In the genomic region with DNA sequence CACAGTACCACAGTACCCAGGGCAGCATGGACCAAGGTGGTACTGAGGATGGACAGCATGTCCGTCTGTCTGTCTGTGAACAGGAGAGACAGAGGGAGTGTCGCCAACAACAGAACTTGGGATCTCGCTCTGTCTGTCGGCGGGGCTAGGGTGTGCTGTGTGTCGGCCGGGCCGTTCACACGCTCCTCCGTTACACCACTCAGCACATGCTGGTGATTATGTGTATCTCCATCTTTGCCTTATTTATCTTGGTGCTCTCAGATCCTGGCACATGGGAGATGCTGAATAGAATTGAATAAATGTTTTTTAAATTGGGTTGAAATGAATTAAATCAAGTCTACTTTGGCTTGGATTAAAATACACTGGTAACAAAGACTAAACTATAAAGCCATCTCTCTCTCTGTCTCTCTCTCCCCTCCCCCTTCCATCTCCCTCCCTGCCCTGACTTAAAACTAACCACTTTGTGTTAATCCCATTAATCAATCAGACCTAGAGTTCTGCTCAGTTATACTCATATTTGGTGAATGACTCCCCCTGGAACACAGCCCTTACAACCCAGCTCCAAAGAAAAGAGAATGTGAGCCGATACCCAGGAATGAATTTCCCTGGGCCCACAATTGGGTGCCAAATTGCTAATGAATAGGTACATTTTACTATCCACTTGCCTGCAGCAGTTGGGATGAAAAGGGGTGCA, we compare ENCODE assay signal across 18 mouse cellular contexts. TPM values are rescaled to one million over a fixed set of nuclear protein-coding genes. Genes with fewer than 3 reads are reported as not detected.
DNase-seq lines count a peak whose midpoint lies in the region; ATAC-seq and TF ChIP-seq lines count a peak whose summit lies in the region.
"Had no signal": no experiment of that assay in that cellular context is flagged by ENCODE, and none has a peak within 500 bp of the region (broad histone marks: within the 10 kb centered on the region; RNA-seq: fewer than 3 reads in every experiment).

No protein-coding gene starts in this region.

- no peak overlapping the region for H3K9ac ChIP-seq in forebrain, embryonic 14.5 days (ENCODE audit: low read length)
- H3K9ac ChIP-seq in forebrain, embryonic 11.5 days (ENCODE audit: low read length) = no peak overlapping the region
- H3K9ac ChIP-seq in lung, embryonic 15.5 days = no peak overlapping the region
- no peak overlapping the region for H3K9ac ChIP-seq in lung, postnatal 0 days (replicated peaks; ENCODE audit: low read depth)
- H3K9ac ChIP-seq in forebrain, embryonic 16.5 days (replicated peaks; ENCODE audit: low read depth, low read length) = peak overlapping the region; percentile 17; the same call in 1 of the 2 replicates
- H3K9ac ChIP-seq in midbrain, postnatal 0 days (replicated peaks; ENCODE audit: low read length, poor library complexity, severe bottlenecking) = 0 out of 2 replicates have a peak overlapping the region, but pooled peaks have one; percentile 29
- H3K9ac ChIP-seq: liver, postnatal 0 days had no signal

- no peaks in the 10 kb centered on the region for H3K27me3 ChIP-seq in forebrain, embryonic 14.5 days (replicated peaks; ENCODE audit: control insufficient read depth, insufficient read depth, low read length)
- no peaks in the 10 kb centered on the region for H3K27me3 ChIP-seq in forebrain, embryonic 11.5 days (ENCODE audit: control insufficient read depth, insufficient read depth, low read length)
- H3K27me3 ChIP-seq in lung, embryonic 15.5 days = no peaks in the 10 kb centered on the region
- H3K27me3 ChIP-seq in lung, postnatal 0 days (replicated peaks; ENCODE audit: insufficient read depth, low read length) = no peaks in the 10 kb centered on the region
- no peaks in the 10 kb centered on the region for H3K27me3 ChIP-seq in forebrain, embryonic 16.5 days (replicated peaks; ENCODE audit: control insufficient read depth, insufficient read depth, low read length)
- no peaks in the 10 kb centered on the region for H3K27me3 ChIP-seq in midbrain, postnatal 0 days (ENCODE audit: insufficient read depth, low read length)

- 66% methylated on average over 11 of the region's 11 CpGs for WGBS in forebrain, embryonic 14.5 days
- 91% methylated on average over 11 of the region's 11 CpGs for WGBS in forebrain, embryonic 11.5 days
- 86% methylated on average over 11 of the region's 11 CpGs for WGBS in lung, embryonic 15.5 days
- WGBS in lung, postnatal 0 days = 85% methylated on average over 11 of the region's 11 CpGs
- 43% methylated on average over 11 of the region's 11 CpGs for WGBS in forebrain, embryonic 16.5 days
- 58% methylated on average over 11 of the region's 11 CpGs for WGBS in midbrain, postnatal 0 days

- TF ChIP-seq CTCF in lung, postnatal 0 days (IDR thresholded peaks at IDR 0.05) = no peak
- no peak for TF ChIP-seq CTCF in midbrain, postnatal 0 days (IDR thresholded peaks at IDR 0.05)

- peak; percentile 42 for DNase-seq in forebrain, embryonic 14.5 days (ENCODE audit: low spot score)
- no peak for DNase-seq in forebrain, embryonic 11.5 days (ENCODE audit: low spot score)
- no peak for DNase-seq in lung, postnatal 0 days (ENCODE audit: low spot score)
- no peak for DNase-seq in midbrain, postnatal 0 days (ENCODE audit: low spot score)
- DNase-seq in cerebellum, adult 9-10 months = no peak
- no peak for DNase-seq in adrenal gland, adult 2 months
- DNase-seq: adrenal gland, postnatal 14 days; cerebellum, adult 18-20 months; gastrocnemius, postnatal 25 days; heart, postnatal 14 days; kidney, adult 9 months; kidney, postnatal 4 days; liver, postnatal 0 days; right cerebral cortex, adult 18-20 months; thymus, postnatal 4 days had no signal

- no peaks in the 10 kb centered on the region for H3K36me3 ChIP-seq in forebrain, embryonic 14.5 days (ENCODE audit: control insufficient read depth, insufficient read depth, low read length)
- no peaks in the 10 kb centered on the region for H3K36me3 ChIP-seq in forebrain, embryonic 11.5 days (ENCODE audit: control insufficient read depth, insufficient read depth, low read length)
- H3K36me3 ChIP-seq in lung, embryonic 15.5 days = no peaks in the 10 kb centered on the region
- H3K36me3 ChIP-seq in lung, postnatal 0 days (ENCODE audit: insufficient read depth, low read length) = no peaks in the 10 kb centered on the region
- no peaks in the 10 kb centered on the region for H3K36me3 ChIP-seq in forebrain, embryonic 16.5 days (ENCODE audit: control insufficient read depth, insufficient read depth)
- no peaks in the 10 kb centered on the region for H3K36me3 ChIP-seq in midbrain, postnatal 0 days (ENCODE audit: insufficient read depth, low read length)
- H3K36me3 ChIP-seq: heart, embryonic 10.5 days had no signal

- H3K4me1 ChIP-seq in forebrain, embryonic 14.5 days (ENCODE audit: control insufficient read depth, insufficient read depth, low read length) = peaks cover 3% of the 10 kb centered on the region; the same call in 1 of the 2 replicates
- peaks cover 2% of the 10 kb centered on the region; the same call in 1 of the 2 replicates for H3K4me1 ChIP-seq in forebrain, embryonic 11.5 days (replicated peaks; ENCODE audit: control insufficient read depth, insufficient read depth, low read length)
- peaks cover 11% of the 10 kb centered on the region; the same call in 1 of the 2 replicates for H3K4me1 ChIP-seq in lung, embryonic 15.5 days
- H3K4me1 ChIP-seq in lung, postnatal 0 days (ENCODE audit: insufficient read depth, low read depth, low read length) = no peaks in the 10 kb centered on the region
- H3K4me1 ChIP-seq in forebrain, embryonic 16.5 days (replicated peaks; ENCODE audit: control insufficient read depth, insufficient read depth, low read length) = peaks cover 25% of the 10 kb centered on the region
- H3K4me1 ChIP-seq in midbrain, postnatal 0 days (ENCODE audit: insufficient read depth, low read length) = no peaks in the 10 kb centered on the region
- H3K4me1 ChIP-seq: heart, embryonic 10.5 days had no signal

- no peak overlapping the region; the same call in 1 of the 2 replicates for H3K27ac ChIP-seq in forebrain, embryonic 14.5 days (ENCODE audit: low read depth, low read length)
- no peak overlapping the region for H3K27ac ChIP-seq in forebrain, embryonic 11.5 days (ENCODE audit: low read depth, low read length)
- H3K27ac ChIP-seq in lung, embryonic 15.5 days = peak overlapping the region; percentile 56
- H3K27ac ChIP-seq in lung, postnatal 0 days (ENCODE audit: low read length) = no peak overlapping the region
- peak overlapping the region; percentile 82 for H3K27ac ChIP-seq in forebrain, embryonic 16.5 days (ENCODE audit: low read length)
- no peak overlapping the region for H3K27ac ChIP-seq in midbrain, postnatal 0 days (ENCODE audit: low read depth, low read length)
- H3K27ac ChIP-seq: heart, embryonic 10.5 days had no signal

- H3K4me2 ChIP-seq in forebrain, embryonic 14.5 days (ENCODE audit: low read length) = no peak overlapping the region
- H3K4me2 ChIP-seq in forebrain, embryonic 11.5 days (ENCODE audit: low read depth, low read length, severe bottlenecking) = no peak overlapping the region
- no peak overlapping the region; the same call in 1 of the 2 replicates for H3K4me2 ChIP-seq in lung, embryonic 15.5 days
- H3K4me2 ChIP-seq in lung, postnatal 0 days (replicated peaks; ENCODE audit: low read depth, low read length) = no peak overlapping the region
- H3K4me2 ChIP-seq in forebrain, embryonic 16.5 days (ENCODE audit: low read length) = peak overlapping the region; percentile 35
- no peak overlapping the region for H3K4me2 ChIP-seq in midbrain, postnatal 0 days (ENCODE audit: low read depth, low read length, poor library complexity, severe bottlenecking)

- H3K4me3 ChIP-seq in forebrain, embryonic 14.5 days (ENCODE audit: low read depth, low read length) = no peak overlapping the region
- H3K4me3 ChIP-seq in forebrain, embryonic 11.5 days (ENCODE audit: low read depth, low read length) = no peak overlapping the region
- H3K4me3 ChIP-seq in lung, embryonic 15.5 days = no peak overlapping the region
- H3K4me3 ChIP-seq in lung, postnatal 0 days (ENCODE audit: low read depth, low read length) = no peak overlapping the region
- no peak overlapping the region for H3K4me3 ChIP-seq in forebrain, embryonic 16.5 days (replicated peaks; ENCODE audit: low read length)
- no peak overlapping the region for H3K4me3 ChIP-seq in midbrain, postnatal 0 days (ENCODE audit: low read depth, low read length)
- H3K4me3 ChIP-seq: heart, embryonic 10.5 days had no signal

- ATAC-seq in forebrain, embryonic 14.5 days = peak; percentile 74
- no peak for ATAC-seq in forebrain, embryonic 11.5 days (replicated peaks; ENCODE audit: low FRiP score)
- ATAC-seq in lung, embryonic 15.5 days (ENCODE audit: borderline replicate concordance, extremely low read depth, low FRiP score, low TSS enrichment) = no peak
- ATAC-seq in lung, postnatal 0 days = no peak
- ATAC-seq in forebrain, embryonic 16.5 days = peak; percentile 88
- ATAC-seq in midbrain, postnatal 0 days (ENCODE audit: low FRiP score) = no peak
- ATAC-seq: liver, postnatal 0 days had no signal

- H3K9me3 ChIP-seq in forebrain, embryonic 14.5 days (replicated peaks; ENCODE audit: control insufficient read depth, low read length) = no peaks in the 10 kb centered on the region
- H3K9me3 ChIP-seq in forebrain, embryonic 11.5 days (ENCODE audit: control insufficient read depth, low read length) = no peaks in the 10 kb centered on the region
- no peaks in the 10 kb centered on the region for H3K9me3 ChIP-seq in lung, embryonic 15.5 days
- H3K9me3 ChIP-seq in lung, postnatal 0 days (ENCODE audit: low read length) = no peaks in the 10 kb centered on the region
- no peaks in the 10 kb centered on the region for H3K9me3 ChIP-seq in forebrain, embryonic 16.5 days (ENCODE audit: control insufficient read depth, low read length)
- H3K9me3 ChIP-seq in midbrain, postnatal 0 days (ENCODE audit: low read length) = no peaks in the 10 kb centered on the region
- H3K9me3 ChIP-seq: heart, embryonic 10.5 days had no signal

- TF ChIP-seq EP300 in lung, postnatal 0 days (IDR thresholded peaks at IDR 0.05) = no peak

RNA-seq across cellular contexts. Expression of a gene that starts 10.6 kb away (rescaled TPM):
- 0.75 and 1.0 TPM in 2 replicates for polyA plus RNA-seq in forebrain, embryonic 14.5 days (2014; fragmentation: Nextera tagmentation; extraction: Ambion mirVana)
- polyA plus RNA-seq in forebrain, embryonic 11.5 days (2014; fragmentation: Nextera tagmentation; extraction: Ambion mirVana) = 1.8 and 2.1 TPM in 2 replicates
- polyA plus RNA-seq in lung, embryonic 15.5 days (2015; fragmentation: Nextera tagmentation; extraction: Ambion mirVana) = 10.3 and 12.2 TPM in 2 replicates
- 13.2 and 14.5 TPM in 2 replicates for polyA plus RNA-seq in lung, postnatal 0 days (2015; fragmentation: Nextera tagmentation; extraction: Ambion mirVana)
- polyA plus RNA-seq in forebrain, embryonic 16.5 days (2015; fragmentation: Nextera tagmentation; extraction: Ambion mirVana) = 1.5 and 1.9 TPM in 2 replicates
- 4.8 and 5.5 TPM in 2 replicates for total RNA-seq in midbrain, postnatal 0 days (2014; rRNA removed)
- polyA plus RNA-seq in midbrain, postnatal 0 days (2015; fragmentation: Nextera tagmentation; extraction: Ambion mirVana) = 0.89 and 0.98 TPM in 2 replicates
- 10 to 100 TPM; 14.0 to 18.3 TPM for total RNA-seq in adrenal gland, adult 2 months (2021)
- polyA plus RNA-seq in adrenal gland, adult 2 months (2012; rRNA removed) = 13.8 and 14.2 TPM in 2 replicates

Comparison
In these comparisons a context has a peak if more than half of its experiments do, and no peak if none do; other contexts are left out.
1. ATAC-seq: peak in forebrain, embryonic 14.5 days (single experiment) and forebrain, embryonic 16.5 days (single experiment); none in forebrain, embryonic 11.5 days (single experiment), lung, embryonic 15.5 days (single experiment), lung, postnatal 0 days (single experiment) and midbrain, postnatal 0 days (single experiment).
2. H3K27ac ChIP-seq: peak in lung, embryonic 15.5 days (single experiment) and forebrain, embryonic 16.5 days (single experiment); none in forebrain, embryonic 14.5 days (single experiment), forebrain, embryonic 11.5 days (single experiment), lung, postnatal 0 days (single experiment) and midbrain, postnatal 0 days (single experiment).
3. H3K9ac ChIP-seq: peak in forebrain, embryonic 16.5 days (single experiment) and midbrain, postnatal 0 days (single experiment); none in forebrain, embryonic 14.5 days (single experiment), forebrain, embryonic 11.5 days (single experiment), lung, embryonic 15.5 days (single experiment) and lung, postnatal 0 days (single experiment).